Mouse (Mus musculus): ENCODE measurements around the gene Tmem41a.

The Tmem41a gene

GRCm38 (mm10) chr16:21901286-21901685 is 46.1 kb downstream of the Tmem41a start:
- DNase-seq (ENCODE audit: low read depth, low spot score): no peak

- DNase-seq (ENCODE audit: low read depth, low spot score): no peak
Measured at GRCm38 (mm10) chr16:21893890-21894289, 53.5 kb downstream of the Tmem41a start.

- no peak for DNase-seq (ENCODE audit: low read depth, low spot score)
Measured at GRCm38 (mm10) chr16:21887601-21888000, 59.8 kb downstream of the Tmem41a start.
